Mouse (Mus musculus) gastrocnemius, postnatal 36 days (tissue): ENCODE data around the gene Bcap29. TPM values are rescaled to one million over a fixed set of nuclear protein-coding genes. Genes with fewer than 3 reads are reported as not detected.
"Not testable (repeated sequence)": the region's sequence is repeated elsewhere in the genome, so short reads cannot be mapped to it uniquely, and the experiment has no call there.

Source experiments
- DNase-seq, 2 experiments: peaks; one replicate each; pipeline ENCODE4 v3.0.0; 2022
- intact Hi-C: fragments of 180-260 bp; cut with DNase I; formaldehyde crosslinking; loops from one replicate; pipeline ENCODE4 v1.15.1; 2025
- total RNA-seq, 2 experiments: library from RNA; stranded (reverse); gene quantifications; 2 replicates each; pipeline ENCODE4 v1.2.3; 2021

Bcap29 gene
- total RNA-seq, 2 experiments from 2014 or later, result 24.9 to 29.0 TPM

DNA sequence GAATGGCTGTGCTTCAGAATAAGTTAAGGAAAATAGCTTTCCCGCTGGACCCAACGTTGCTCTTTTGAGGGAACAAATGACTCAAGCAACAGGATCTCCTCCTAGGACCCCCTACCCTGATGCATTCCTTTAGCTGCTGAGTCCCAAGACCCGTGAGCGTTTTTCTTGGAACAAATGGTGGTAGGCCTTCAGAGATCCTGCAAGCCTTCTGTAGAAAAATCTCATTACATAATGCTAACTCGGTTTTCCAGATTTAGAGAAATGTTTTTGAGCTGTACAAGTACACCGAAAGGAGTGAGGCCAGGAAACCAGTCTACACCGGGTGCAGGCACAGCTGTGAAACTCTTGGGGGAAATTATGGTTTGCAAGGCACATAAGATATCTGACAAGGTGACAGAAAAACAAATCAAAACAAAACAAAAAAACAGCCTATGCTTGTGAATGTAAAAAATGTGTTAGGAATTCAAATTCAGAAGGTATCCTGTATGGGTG lies 53.1 kb downstream of the Bcap29 start:
- no peak for DNase-seq
- intact Hi-C loops, result no loop called here

DNA sequence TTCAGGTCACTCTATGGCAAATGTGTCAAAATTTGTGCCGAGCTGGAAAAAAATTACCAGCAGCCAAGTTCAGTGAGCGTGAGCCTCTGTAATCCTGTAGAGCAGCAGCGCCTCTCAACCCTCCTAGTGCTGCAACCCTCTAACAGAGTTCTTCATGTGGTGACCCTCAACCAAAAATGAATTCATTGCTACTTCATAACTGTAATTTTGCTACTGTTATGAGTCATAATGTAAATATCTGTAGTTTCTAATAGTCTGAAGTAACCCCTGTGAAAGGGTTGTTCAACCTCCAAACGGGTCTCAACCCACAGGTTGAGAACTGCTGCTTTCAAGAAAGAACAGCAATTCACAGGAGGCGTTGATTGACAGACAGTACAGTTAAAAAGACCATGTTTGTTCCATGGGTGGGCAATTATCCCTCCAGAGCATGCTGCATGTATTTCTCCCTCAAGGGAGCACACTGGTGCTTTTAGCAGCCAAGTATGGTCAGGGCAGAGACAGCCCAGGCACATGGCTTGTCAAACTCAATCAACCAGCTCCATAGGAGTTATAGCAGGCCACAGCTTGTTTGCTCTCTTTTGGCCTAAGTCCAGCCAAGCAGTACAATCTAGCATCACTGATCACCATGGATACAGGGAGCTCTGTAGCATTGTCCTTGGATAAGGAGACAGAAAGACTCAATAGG lies 53.7 kb downstream of the Bcap29 start:
- DNase-seq, result no peak
- intact Hi-C loops, result no loop called here

DNA sequence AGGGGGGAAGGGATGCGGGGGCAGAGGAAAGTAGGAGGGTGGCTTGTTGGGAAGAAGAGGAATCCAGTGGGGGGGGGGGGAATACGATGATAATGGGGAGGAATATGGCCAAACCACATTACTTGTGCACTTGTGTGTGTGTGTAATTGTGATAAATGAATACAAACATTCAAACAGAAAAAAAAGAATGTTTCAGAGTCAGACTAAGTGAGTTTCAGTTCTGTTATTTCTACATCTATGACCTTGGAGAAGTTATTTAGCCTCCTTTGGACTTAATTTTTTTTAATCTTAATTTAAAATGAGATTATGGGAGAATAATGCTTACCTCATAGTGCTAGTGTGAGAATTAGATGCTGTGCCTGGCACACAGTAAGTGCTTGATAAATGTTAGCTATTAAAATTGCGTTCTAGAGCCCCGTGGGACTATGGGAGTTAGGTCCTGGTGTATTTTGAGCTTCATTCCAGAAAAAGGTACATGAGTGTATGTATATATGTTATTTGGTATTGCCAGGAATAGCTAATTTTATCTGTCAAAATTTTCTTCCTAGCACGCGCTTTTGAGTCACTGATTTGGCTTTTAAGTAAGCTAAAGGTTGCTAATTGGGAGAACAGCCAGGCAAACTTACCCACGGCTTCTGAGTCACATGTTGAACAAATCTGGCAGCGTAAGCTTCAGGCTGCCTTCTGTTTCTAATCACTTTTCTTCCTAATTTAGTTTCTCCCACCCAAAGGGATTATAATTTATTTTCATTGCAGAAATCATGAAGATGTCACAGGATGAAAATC lies 55.6 kb downstream of the Bcap29 start:
- intact Hi-C loops, result no loop called here
- no peak for DNase-seq

DNA sequence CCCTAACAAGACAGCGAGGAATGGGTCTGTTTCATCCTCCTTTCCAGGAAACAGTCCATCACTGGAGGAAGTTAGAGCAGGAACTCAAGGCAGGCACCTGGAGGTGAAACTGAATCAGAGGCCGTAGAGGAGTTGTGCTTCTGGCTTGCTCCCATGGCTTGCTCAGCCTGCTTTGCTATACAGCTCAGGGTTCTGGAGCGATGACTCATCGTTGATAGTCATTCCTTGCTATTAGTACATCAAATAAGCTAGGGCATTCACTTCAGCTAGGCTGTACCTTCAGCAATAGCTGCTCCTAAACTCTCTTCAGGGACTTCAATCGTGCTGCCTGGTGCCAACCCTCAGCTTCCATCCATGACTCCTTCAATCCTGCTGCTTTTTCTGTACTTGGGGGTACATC lies 60.0 kb downstream of the Bcap29 start:
- intact Hi-C loops, result no loop called here
- DNase-seq, result no peak

DNA sequence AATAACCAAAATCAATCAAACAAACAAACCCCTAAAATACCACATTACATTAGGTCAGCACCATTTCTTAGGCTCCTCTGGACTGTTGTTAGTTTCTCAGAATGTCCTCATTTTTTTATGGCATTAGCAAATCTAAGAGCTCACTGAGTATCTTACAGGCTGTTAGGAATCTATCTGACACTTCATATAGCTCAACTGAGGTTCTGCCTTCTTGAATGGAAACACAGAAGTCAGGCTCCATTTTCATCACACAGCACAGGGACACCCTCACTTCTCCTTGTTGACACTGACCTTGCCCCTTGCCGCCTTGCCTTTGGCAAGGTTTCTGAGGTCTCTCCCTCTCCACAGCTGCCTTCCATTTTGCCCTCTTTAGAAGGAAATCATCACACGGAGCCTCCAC lies 64.7 kb downstream of the Bcap29 start:
- intact Hi-C loops, result loop anchor here (2.0 kb wide), 1 partner anchor 45 kb away; no protein-coding TSS in a partner anchor
- no peak for DNase-seq

DNA sequence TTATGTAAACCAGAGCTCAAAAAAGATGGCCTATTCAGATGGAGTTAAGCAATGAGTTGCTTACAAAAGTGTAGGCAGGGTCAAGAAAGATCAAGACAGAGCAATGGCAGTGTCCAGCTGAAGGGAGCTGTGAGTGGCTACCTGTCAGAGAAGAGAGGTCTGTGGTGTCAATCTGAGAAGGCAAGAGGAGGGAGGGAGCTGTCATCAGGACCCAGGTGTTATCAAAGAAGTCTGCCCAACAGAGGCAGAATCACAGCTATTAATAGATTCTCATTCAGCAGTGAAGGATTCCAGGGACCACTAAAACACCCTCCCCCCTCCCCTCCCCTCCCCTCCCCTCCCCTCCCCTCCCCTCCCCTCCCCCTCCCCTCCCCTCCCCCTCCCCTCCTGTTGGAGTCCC lies 65.8 kb downstream of the Bcap29 start:
- intact Hi-C loops, result loop anchor here (2.0 kb wide), 1 partner anchor 46 kb away; no protein-coding TSS in a partner anchor
- no peak for DNase-seq

DNA sequence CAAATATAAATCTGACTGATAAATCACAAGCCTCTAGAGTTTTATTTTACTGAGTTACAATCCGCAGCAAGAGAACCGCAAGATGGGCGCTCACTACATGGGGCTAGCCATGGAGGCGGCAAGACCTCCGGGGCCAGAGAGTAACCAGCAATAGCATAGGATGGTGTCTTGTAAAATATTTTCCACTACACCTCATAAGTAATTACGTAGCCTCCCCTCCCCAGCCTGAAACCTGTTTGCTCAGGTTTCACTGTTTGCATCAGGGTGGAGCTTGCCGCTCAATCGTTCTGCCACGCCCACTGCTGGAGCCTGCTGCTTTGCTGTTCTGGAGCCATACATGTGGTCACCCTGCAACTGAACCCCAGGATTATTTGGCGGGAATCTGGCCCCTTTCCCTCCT lies 66.9 kb downstream of the Bcap29 start:
- DNase-seq, intact Hi-C loops: not testable (repeated sequence)

DNA sequence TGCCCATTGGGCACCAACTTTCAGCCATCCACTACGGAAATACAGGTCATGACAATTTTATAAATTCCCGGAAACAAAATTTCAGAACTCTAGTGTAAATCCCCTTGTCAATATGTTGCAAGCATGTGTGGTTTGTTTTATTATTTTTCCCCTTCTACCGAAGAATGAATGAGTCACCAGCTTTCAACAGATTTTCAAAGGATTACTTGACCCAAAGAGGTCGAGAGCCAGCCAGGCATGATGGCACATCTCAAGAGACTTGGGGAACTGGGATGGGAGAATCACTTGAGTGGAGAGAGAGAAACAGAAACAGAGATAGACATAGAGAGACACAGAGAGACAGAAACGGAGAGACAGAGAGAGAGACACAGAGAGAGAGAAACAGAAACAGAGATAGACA lies 73.7 kb downstream of the Bcap29 start:
- no peak for DNase-seq
- intact Hi-C loops, result no loop called here

DNA sequence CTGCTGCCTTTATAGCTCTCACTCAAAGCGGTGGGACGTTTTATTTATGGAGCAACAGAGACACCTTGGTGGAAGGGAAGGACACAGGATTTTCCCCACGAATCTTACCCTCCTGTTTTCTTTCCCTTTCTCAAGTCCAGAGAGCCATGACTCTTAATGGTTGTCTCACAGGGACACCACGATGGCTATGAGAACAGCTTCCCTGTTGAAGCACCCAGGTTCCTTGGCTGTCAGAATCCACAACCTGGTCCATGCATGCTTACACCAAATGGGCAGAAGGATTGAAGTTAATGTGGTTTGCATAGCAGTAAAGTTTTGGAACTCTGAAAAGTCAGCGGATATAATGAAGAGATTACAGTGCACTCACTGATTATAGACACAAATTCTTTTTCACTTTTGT lies 74.5 kb downstream of the Bcap29 start:
- DNase-seq, result no peak
- intact Hi-C loops, result no loop called here

DNA sequence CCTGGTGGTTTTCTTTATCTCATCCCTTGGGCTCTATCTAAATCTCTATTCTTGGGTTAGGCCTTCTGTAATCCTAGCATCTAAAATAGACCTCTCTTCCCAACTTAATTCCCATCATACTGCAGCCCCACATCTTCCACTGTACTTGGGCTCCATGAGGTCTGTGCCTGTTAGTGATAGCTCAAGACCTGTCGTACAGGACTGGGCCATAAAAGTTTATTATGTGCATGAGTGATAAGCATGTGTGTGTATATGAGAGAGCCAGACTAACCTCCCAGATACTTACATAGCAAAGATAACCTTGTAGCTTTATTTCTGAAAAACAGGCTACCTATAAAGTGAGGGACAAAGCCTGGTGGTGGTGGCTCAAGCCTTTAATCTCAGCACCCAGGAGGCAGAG lies 80.1 kb downstream of the Bcap29 start:
- intact Hi-C loops, result no loop called here
- DNase-seq, result no peak

DNA sequence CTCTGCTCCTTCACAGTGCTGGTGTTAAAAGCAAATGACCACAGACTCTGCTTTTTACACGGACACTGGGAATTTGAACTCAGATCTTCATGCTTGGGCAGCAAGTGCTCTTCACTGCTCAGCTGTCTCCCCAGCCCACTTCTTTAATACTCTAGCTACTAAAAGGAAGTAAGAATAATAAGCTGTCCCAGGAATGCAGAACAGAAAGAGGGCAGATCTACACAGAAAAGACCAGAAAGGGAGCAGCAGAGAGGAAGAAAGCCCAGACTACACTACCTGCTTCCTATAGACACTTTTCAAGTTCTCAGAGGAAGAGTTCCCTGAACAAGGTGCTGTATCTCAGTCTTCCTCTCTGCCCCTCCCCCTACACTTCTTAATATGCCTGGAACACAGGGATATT lies 83.2 kb downstream of the Bcap29 start:
- DNase-seq, result no peak
- intact Hi-C loops, result no loop called here

DNA sequence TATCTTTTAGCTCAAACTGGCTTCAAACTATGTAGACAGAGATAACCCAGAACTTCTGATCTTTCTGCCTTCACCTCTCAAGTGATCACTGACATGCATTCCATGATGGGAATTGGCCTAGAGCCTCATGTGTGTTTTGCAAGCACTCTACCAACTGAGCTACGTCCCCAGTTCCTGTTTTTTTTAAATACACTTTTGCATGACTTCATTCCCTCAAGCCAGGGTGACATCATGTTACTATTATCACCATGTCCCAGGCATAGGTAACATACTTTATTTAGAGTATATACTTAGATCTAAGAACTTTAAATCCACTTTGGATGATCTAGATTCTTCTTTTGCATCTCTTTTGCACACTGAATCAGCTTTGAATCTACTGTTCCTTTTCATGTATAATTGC lies 88.4 kb downstream of the Bcap29 start:
- intact Hi-C loops, result no loop called here
- no peak for DNase-seq

DNA sequence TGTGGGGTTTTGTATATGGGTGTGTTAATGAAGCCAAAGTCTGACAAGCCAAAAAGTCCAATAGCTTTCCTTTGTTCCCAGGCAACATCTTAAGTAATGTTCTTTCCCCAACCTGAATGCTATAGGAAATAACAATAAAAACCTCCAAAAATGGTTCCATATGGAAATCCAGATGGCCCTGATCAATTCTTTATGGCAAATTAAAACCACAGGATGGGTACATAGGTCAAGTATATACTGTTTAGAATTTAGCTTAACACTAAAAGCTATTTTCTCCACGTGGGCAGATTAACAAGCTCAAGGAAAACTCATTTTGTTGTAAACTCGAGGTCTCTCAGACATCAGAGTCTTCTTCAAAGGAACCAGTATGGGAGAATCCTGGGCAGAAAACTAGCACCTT lies 89.2 kb downstream of the Bcap29 start:
- intact Hi-C loops, result no loop called here
- DNase-seq, result no peak

DNA sequence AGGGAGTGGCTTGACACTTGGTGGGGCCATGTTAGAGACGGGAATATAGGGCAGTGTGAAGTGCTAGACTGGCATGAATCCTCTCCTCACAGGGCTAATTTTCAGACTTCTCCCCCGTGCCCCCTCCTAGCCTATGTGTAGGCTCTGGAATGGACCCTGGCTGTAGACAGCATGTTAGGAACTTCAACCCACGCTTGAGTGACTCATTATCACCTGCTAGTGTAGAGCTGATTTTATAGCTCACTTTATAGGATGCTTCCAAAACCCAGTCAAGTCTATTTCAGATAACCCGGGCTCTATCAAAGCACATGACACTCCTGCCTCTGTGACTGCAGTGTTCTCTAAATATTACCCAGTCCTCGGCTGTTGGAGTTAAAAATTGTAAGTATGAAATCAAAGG lies 92.9 kb downstream of the Bcap29 start:
- DNase-seq, result no peak
- intact Hi-C loops, result no loop called here

Other genes with a start within 250 kb of the Bcap29 start
- not detected for gene Slc26a3, start 243.8 kb downstream of the Bcap29 start, total RNA-seq
- 10 to 100 TPM in 1 of 2 experiments, 1 to 10 TPM in 1; 7.5 to 10.6 TPM for gene Cbll1, start 135.0 kb downstream of the Bcap29 start, total RNA-seq
- gene Slc26a4, start 74.7 kb downstream of the Bcap29 start, total RNA-seq, result not detected
- 1 to 10 TPM; 2.6 to 5.2 TPM for gene Dus4l, start 20.2 kb upstream of the Bcap29 start, total RNA-seq
- gene Cog5, start 20.2 kb upstream of the Bcap29 start, total RNA-seq, result 10 to 100 TPM; 22.7 to 25.1 TPM
- not detected for gene Gpr22, start 79.3 kb upstream of the Bcap29 start, total RNA-seq